Mouse (Mus musculus): ENCODE measurements at regions not wholly inside any gene's neighbourhood (a gene's known extent, or its start where the extent isn't known, plus 50 kb on each side); places are given as distances from the start of the nearest gene placed in this dataset.

- TF ChIP-seq POLR2A (IDR thresholded peaks at IDR 0.05; ENCODE audit: extremely low read depth, insufficient read depth, low read length) (no peak), CTCF (IDR thresholded peaks at IDR 0.05; ENCODE audit: extremely low read depth, insufficient read depth, low read length) (0 out of 2 replicates have a peak, but pooled peaks have one; percentile 10)
These were observed 188.3 kb upstream of the Mkln1 start for GRCm38 (mm10) chr6:31210209-31210714.

Data from cortical plate, adult 2 months (tissue).